Mouse (Mus musculus) forebrain, embryonic 14.5 days (tissue): ENCODE data around the gene Frem3. TPM values are rescaled to one million over a fixed set of nuclear protein-coding genes. Genes with fewer than 3 reads are reported as not detected.
"Not testable (repeated sequence)": the region's sequence is repeated elsewhere in the genome, so short reads cannot be mapped to it uniquely, and the experiment has no call there.

ENCODE experiments used
- ATAC-seq: fragments of 200-750 bp; cut with Nextera tagmentation; 2 replicates; pipeline ENCODE4 v1.8.0; 2017; ENCODE audit warnings: mild to moderate bottlenecking, moderate library complexity
- DNase-seq: peaks from one replicate; pipeline ENCODE4 v3.0.0-alpha.2; 2015; ENCODE audit warnings: low spot score
- H3K27ac ChIP-seq: fragments of 300-500 bp; sonication (generic); 2 replicates; pipeline ENCODE4 v1.5.1; 2014; ENCODE audit warnings: low read depth, mild to moderate bottlenecking, control low read depth, low read length, moderate library complexity
- H3K27me3 ChIP-seq: fragments of 300-500 bp; sonication (generic); replicated peaks from 2 replicates; pipeline ENCODE4 v1.6.1; 2014; ENCODE audit warnings: low read length, control low read depth, mixed read lengths; ENCODE audit not compliant: control insufficient read depth, insufficient read depth
- H3K36me3 ChIP-seq: fragments of 300-500 bp; sonication (generic); 2 replicates; pipeline ENCODE4 v1.6.1; 2014; ENCODE audit warnings: low read length, control low read depth; ENCODE audit not compliant: control insufficient read depth, insufficient read depth
- H3K4me1 ChIP-seq: fragments of 300-500 bp; sonication (generic); 2 replicates; pipeline ENCODE4 v1.6.1; 2014; ENCODE audit warnings: antibody characterized with exemption, low read length, control low read depth; ENCODE audit not compliant: control insufficient read depth, insufficient read depth
- H3K4me2 ChIP-seq: fragments of 300-500 bp; sonication (generic); 2 replicates; pipeline ENCODE4 v1.6.1; 2014; ENCODE audit warnings: mild to moderate bottlenecking, control low read depth, low read length
- H3K4me3 ChIP-seq: fragments of 300-500 bp; sonication (generic); 2 replicates; pipeline ENCODE4 v1.5.1; 2014; ENCODE audit warnings: low read depth, low read length, control low read depth
- H3K9ac ChIP-seq: fragments of 300-500 bp; sonication (generic); 2 replicates; pipeline ENCODE4 v1.6.1; 2014; ENCODE audit warnings: mild to moderate bottlenecking, low read length, control low read depth, moderate library complexity
- H3K9me3 ChIP-seq: fragments of 300-500 bp; sonication (generic); replicated peaks from 2 replicates; pipeline ENCODE4 v1.6.1; 2016; ENCODE audit warnings: low read length, control low read depth, mixed read lengths; ENCODE audit not compliant: control insufficient read depth
- WGBS: fragments of 180-500 bp; shearing (Covaris S2); extraction: QIAGEN DNeasy Blood & Tissue Kit; methylation state at CpG from one replicate; pipeline ENCODE4 v1.1.7; 2014; 5-methylcytosine and 5-hydroxymethylcytosine counted together
- polyA plus RNA-seq: library from polyadenylated mRNA; unstranded; fragments of >200 nt; fragmentation: Nextera tagmentation; extraction: Ambion mirVana; gene quantifications from 2 replicates; pipeline ENCODE4 v1.2.1, GENCODE M21; 2014

Frem3 gene
- polyA plus RNA-seq, 1 experiment from 2014 or later = 0.04 TPM

GRCm38 (mm10) chr8:80738388-80739154 is 127.7 kb downstream of the Frem3 start:
- ATAC-seq = peak; percentile 74
- H3K4me2 ChIP-seq = peak overlapping the region; percentile 86
- H3K9ac ChIP-seq = peak overlapping the region; percentile 95
- WGBS = under 1% methylated on average over 67 of the region's 84 CpGs
- peaks cover 6% of the 10 kb centered on the region; the same call in 1 of the 2 replicates for H3K4me1 ChIP-seq
- no peaks in the 10 kb centered on the region for H3K9me3 ChIP-seq
- no peaks in the 10 kb centered on the region for H3K27me3 ChIP-seq
- DNase-seq = peak; percentile 77
- peak overlapping the region; percentile 99 for H3K27ac ChIP-seq
- peak overlapping the region; percentile 84 for H3K4me3 ChIP-seq
- peaks cover 19% of the 10 kb centered on the region for H3K36me3 ChIP-seq

GRCm38 (mm10) chr8:80739155-80739924 is 128.5 kb downstream of the Frem3 start, which contains the start of gene Smarca5:
Gene Smarca5 (minus strand): TSS chr8:80739497.
- Histone ChIP-seq H3K27ac (peak within 1 kb of the TSS; percentile 99), H3K4me3 (peak within 1 kb of the TSS; percentile 84), H3K36me3 (peaks cover 12% of the 10 kb centered on the region), H3K4me2 (peak within 1 kb of the TSS; percentile 86), H3K9ac (peak within 1 kb of the TSS; percentile 95)
- H3K4me1 ChIP-seq, H3K9me3 ChIP-seq, H3K27me3 ChIP-seq: not testable (repeated sequence)
- ATAC-seq (peak; percentile 97), DNase-seq (peak; percentile 95)
- 4% methylated on average over 77 of the region's 91 CpGs for WGBS

- Histone ChIP-seq H3K4me2 (peak overlapping the region; percentile 58), H3K4me1 (peaks cover 6% of the 10 kb centered on the region; the same call in 1 of the 2 replicates), H3K9me3 (no peaks in the 10 kb centered on the region), H3K27ac (peak overlapping the region; percentile 99), H3K9ac (peak overlapping the region; percentile 63), H3K4me3 (peak overlapping the region; percentile 84), H3K27me3 (no peaks in the 10 kb centered on the region), H3K36me3 (peaks cover 10% of the 10 kb centered on the region)
- 7% methylated on average over 14 of the region's 14 CpGs for WGBS
- ATAC-seq (peak; percentile 38), DNase-seq (no peak)
Measured at GRCm38 (mm10) chr8:80739932-80740331, 129.1 kb downstream of the Frem3 start.

Other genes starting within 250 kb of the Frem3 start
- gene Gypa, start 117.3 kb upstream of the Frem3 start, polyA plus RNA-seq = 1.8 and 2.9 TPM in 2 replicates
- 70.3 and 73.6 TPM in 2 replicates for gene Smarca5, start 128.4 kb downstream of the Frem3 start, polyA plus RNA-seq